Mouse (Mus musculus): ENCODE measurements around the gene Mks1. TPM values are rescaled to one million over a fixed set of nuclear protein-coding genes. Genes with fewer than 3 reads are reported as not detected.

The Mks1 gene
- 3.9 and 10.2 TPM in 2 replicates for polyA plus RNA-seq (2011; ENCODE audit: insufficient read depth, insufficient read length, low replicate concordance, missing spikeins)

DNA sequence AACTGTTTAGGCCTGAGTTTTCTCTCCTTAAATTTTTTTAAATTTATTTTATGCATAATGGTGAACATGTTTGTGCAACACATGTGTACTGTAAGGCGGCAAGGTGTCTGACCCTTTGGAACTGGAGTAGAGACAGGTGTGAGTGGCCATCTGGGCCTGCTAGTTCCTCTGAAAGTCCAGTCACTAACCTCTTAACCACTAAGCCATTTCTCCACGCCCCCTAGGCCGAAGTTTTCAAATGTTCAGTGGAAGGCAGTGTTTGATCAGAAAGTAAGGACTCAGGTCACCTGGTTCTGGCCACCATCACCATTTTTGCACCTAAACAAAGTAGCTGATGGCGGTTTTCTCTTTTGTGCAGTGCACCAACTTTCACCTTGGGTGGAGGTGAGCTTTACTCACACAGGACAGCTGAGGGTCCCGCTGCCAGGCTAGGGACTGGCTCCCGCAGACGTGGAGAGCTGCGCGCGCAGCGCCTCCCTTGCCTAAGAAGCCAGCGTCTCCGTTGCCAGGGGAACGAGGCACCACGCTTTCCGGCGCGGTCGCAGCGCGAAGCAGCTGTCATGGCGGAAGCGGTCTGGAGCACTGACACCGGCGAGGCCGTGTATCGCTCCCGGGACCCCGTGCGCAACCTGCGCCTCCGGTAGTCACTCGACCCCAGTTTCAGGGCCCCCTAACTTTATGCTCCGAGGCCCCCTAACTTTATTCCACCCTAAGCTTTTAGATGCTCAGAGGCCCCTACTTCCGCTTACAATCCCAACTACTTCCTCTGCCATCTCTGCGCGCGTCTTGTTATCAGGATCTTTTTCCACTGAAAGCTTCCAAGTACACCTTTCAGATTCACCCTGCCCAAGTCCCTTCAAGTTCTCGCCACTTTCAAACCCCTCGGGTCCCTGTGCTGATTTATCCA is at the start of gene Mks1:
TSS of gene Mks1 (plus strand) at position 526 of the 907 bp plus-strand sequence.
- Histone ChIP-seq H3K4me1 (ENCODE audit: control insufficient read depth, insufficient read depth, low read length) (peaks cover 1% of the 10 kb centered on the region), H3K27ac (ENCODE audit: control insufficient read depth, insufficient read depth, low read depth, low read length, poor library complexity) (no peak within 1 kb of the TSS), H3K4me3 (replicated peaks; ENCODE audit: control insufficient read depth, low read depth, low read length) (peak within 1 kb of the TSS; percentile 67)
- no peak for TF ChIP-seq CTCF (IDR thresholded peaks at IDR 0.05; ENCODE audit: control insufficient read depth, insufficient read depth, low read length)
- TF ChIP-seq POLR2A (IDR thresholded peaks at IDR 0.05; ENCODE audit: borderline replicate concordance, control insufficient read depth, low read depth, low read length): peak; percentile 79; the same call in 1 of the 2 replicates
- WGBS: 3% methylated on average over 40 of the region's 40 CpGs

DNA sequence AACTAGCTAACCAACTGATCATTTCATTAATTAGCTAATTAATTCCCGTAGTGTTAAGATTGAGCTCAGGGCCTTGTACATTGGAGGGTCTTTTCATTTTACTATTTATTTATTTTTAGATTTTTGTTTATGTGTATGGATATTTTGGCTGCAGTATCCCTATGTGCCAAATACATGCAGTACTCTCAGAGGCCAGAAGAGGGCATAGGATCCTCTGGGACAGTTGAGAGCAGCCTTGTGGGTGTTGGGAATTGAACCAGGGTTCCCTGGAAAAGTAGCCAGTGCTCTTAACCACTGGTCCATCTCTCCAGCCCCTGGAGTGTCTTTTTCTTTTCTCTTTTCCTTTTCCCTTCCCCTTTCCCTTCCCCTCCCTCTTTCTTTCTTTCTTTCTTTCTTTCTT is 47.6 kb upstream of the Mks1 start:
- TF ChIP-seq CTCF (IDR thresholded peaks at IDR 0.05; ENCODE audit: control insufficient read depth, insufficient read depth, low read length) (peak; percentile 35), POLR2A (IDR thresholded peaks at IDR 0.05; ENCODE audit: borderline replicate concordance, control insufficient read depth, low read depth, low read length) (no peak)
- Histone ChIP-seq H3K27ac (ENCODE audit: control insufficient read depth, insufficient read depth, low read depth, low read length, poor library complexity) (no peak overlapping the region), H3K4me1 (ENCODE audit: control insufficient read depth, insufficient read depth, low read length) (peaks cover 5% of the 10 kb centered on the region; the same call in 1 of the 2 replicates), H3K4me3 (replicated peaks; ENCODE audit: control insufficient read depth, low read depth, low read length) (no peak overlapping the region)
- WGBS: 65% methylated on average over 1 of the region's 1 CpGs

DNA sequence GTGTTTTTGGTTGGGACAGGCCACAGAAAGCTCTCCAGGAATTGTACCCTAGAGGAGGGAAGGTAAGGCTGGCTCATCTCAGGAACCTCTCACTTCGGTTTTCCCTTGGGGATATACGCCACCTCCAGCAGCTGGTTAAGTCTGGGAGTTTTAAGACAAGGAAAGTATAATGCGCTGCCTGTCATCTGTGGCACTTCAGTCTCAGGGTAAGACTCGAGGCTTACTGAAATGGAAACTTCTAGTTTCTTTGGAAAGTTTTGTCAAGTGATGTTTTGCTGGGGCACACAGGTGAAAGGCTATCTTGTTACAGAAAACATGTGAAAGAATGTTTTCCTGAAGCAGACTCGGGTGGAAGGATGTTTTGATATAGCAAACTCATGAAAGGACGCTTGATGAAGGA is 45.6 kb upstream of the Mks1 start:
- 58% methylated on average over 6 of the region's 6 CpGs for WGBS
- H3K4me1 ChIP-seq (ENCODE audit: control insufficient read depth, insufficient read depth, low read length): peaks cover 2% of the 10 kb centered on the region; the same call in 1 of the 2 replicates
- TF ChIP-seq CTCF (IDR thresholded peaks at IDR 0.05; ENCODE audit: control insufficient read depth, insufficient read depth, low read length): no peak
- no peak for TF ChIP-seq POLR2A (IDR thresholded peaks at IDR 0.05; ENCODE audit: borderline replicate concordance, control insufficient read depth, low read depth, low read length)
- no peak overlapping the region for H3K27ac ChIP-seq (ENCODE audit: control insufficient read depth, insufficient read depth, low read depth, low read length, poor library complexity)
- no peak overlapping the region for H3K4me3 ChIP-seq (replicated peaks; ENCODE audit: control insufficient read depth, low read depth, low read length)

DNA sequence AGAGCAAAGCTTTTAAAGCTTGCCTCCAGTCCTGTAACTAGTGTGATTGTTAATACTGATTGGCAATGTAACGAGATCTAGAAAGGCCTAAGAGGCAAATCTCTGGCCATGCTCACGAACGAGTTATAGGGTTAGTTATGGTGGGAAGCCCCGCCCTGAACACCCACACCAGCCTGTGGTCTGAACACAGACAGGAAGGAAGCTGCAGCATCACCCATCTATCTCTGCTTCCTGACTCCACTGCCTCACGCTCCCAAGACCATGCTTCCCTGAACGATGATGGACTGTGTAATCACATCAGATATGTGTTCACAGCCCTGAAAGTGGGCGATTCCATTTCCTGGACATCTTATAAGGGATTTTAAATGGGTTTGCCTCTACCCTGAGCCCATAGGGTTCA is 44.8 kb upstream of the Mks1 start:
- 8% methylated on average over 7 of the region's 7 CpGs for WGBS
- Histone ChIP-seq H3K27ac (ENCODE audit: control insufficient read depth, insufficient read depth, low read depth, low read length, poor library complexity) (no peak overlapping the region), H3K4me1 (ENCODE audit: control insufficient read depth, insufficient read depth, low read length) (peaks cover 2% of the 10 kb centered on the region; the same call in 1 of the 2 replicates), H3K4me3 (replicated peaks; ENCODE audit: control insufficient read depth, low read depth, low read length) (no peak overlapping the region)
- TF ChIP-seq POLR2A (IDR thresholded peaks at IDR 0.05; ENCODE audit: borderline replicate concordance, control insufficient read depth, low read depth, low read length): no peak
- no peak for TF ChIP-seq CTCF (IDR thresholded peaks at IDR 0.05; ENCODE audit: control insufficient read depth, insufficient read depth, low read length)

DNA sequence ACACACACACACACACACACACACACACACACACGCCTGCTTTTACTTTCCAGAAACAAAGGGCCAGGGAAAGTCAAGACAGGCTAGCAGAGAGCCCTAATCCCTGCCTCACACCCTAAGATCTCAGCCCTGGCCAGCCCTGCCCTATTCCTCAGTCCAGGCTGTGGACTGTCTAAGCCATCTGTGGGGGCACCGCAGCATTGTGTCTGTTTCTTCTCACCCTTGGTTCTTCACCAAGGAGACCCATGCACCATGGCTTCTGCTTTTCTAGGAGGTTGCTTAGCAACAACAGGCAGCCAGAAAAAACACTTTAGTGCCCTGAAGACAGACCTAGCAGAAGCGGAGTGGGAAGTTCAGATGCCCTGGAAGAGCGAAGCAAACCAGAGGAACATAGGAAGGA is 41.6 kb upstream of the Mks1 start:
- Histone ChIP-seq H3K27ac (ENCODE audit: control insufficient read depth, insufficient read depth, low read depth, low read length, poor library complexity) (no peak overlapping the region), H3K4me1 (ENCODE audit: control insufficient read depth, insufficient read depth, low read length) (peaks cover 2% of the 10 kb centered on the region; the same call in 1 of the 2 replicates), H3K4me3 (replicated peaks; ENCODE audit: control insufficient read depth, low read depth, low read length) (no peak overlapping the region)
- WGBS: 23% methylated on average over 4 of the region's 4 CpGs
- no peak for TF ChIP-seq CTCF (IDR thresholded peaks at IDR 0.05; ENCODE audit: control insufficient read depth, insufficient read depth, low read length)
- no peak for TF ChIP-seq POLR2A (IDR thresholded peaks at IDR 0.05; ENCODE audit: borderline replicate concordance, control insufficient read depth, low read depth, low read length)

DNA sequence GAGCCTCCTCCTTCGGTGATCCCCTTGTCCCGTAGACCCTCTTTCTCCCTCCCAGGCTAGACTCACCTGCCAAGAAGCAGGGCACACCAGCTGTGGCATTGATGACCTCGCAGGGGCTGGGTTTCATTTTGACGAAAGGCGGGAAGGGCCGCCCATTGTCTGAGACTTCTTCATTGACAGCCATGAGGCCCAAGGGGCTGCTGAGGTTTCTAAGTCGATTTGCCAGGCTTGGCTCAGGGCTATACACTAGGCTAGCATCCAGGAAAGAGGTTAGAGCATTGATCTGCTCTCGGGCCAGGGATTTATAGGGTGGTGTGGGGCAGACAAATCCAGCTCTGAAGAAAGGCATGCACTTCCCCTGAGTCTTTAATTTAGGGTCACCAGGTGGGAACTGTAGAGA is 38.2 kb upstream of the Mks1 start:
- 68% methylated on average over 8 of the region's 8 CpGs for whole genome bisulfite sequencing
- TF ChIP-seq CTCF (IDR thresholded peaks at IDR 0.05; ENCODE audit: control insufficient read depth, insufficient read depth, low read length) (no peak), POLR2A (IDR thresholded peaks at IDR 0.05; ENCODE audit: borderline replicate concordance, control insufficient read depth, low read depth, low read length) (no peak)
- Histone ChIP-seq H3K4me3 (replicated peaks; ENCODE audit: control insufficient read depth, low read depth, low read length) (no peak overlapping the region), H3K4me1 (ENCODE audit: control insufficient read depth, insufficient read depth, low read length) (no peaks in the 10 kb centered on the region), H3K27ac (ENCODE audit: control insufficient read depth, insufficient read depth, low read depth, low read length, poor library complexity) (no peak overlapping the region)

DNA sequence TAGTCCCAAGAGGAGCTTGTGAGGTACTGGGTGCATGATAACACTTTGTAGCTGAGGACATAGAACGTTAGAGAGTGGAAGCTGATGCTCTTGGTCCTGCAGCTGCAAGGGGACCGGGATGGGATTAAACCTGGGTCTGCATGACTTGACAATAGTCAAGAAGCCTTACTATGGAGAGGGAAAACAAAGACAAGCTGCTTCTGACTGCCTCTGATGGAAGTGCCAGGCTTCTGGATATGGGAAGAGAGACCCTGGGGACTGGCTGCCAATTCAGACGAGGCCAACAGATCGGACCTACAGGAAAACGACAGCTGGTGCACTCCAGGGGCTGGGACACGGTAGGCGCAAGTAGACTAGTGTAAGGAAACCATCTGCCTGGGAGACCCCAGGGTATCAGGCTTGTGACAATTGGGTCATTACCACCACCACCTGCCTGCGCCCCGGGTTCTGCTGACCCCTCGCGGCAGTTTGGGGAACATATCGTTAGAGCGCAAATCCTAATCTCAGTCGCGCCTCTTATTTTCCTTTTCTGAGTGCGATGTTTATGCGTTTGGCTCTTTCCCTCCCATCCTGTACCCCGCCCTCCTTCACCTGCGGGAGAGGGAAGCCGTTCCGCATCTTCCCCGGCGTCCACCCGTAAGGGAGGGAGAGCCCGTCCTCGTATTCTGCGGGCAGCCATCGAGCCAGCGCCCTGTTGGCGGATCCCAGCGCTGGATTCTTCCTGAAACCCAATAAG is 36.1 kb upstream of the Mks1 start:
- peak; percentile 78 for TF ChIP-seq CTCF (IDR thresholded peaks at IDR 0.05; ENCODE audit: control insufficient read depth, insufficient read depth, low read length)
- no peak for TF ChIP-seq POLR2A (IDR thresholded peaks at IDR 0.05; ENCODE audit: borderline replicate concordance, control insufficient read depth, low read depth, low read length)
- Histone ChIP-seq H3K27ac (ENCODE audit: control insufficient read depth, insufficient read depth, low read depth, low read length, poor library complexity) (no peak overlapping the region), H3K4me1 (ENCODE audit: control insufficient read depth, insufficient read depth, low read length) (no peaks in the 10 kb centered on the region), H3K4me3 (replicated peaks; ENCODE audit: control insufficient read depth, low read depth, low read length) (no peak overlapping the region)
- 5% methylated on average over 31 of the region's 31 CpGs for WGBS

DNA sequence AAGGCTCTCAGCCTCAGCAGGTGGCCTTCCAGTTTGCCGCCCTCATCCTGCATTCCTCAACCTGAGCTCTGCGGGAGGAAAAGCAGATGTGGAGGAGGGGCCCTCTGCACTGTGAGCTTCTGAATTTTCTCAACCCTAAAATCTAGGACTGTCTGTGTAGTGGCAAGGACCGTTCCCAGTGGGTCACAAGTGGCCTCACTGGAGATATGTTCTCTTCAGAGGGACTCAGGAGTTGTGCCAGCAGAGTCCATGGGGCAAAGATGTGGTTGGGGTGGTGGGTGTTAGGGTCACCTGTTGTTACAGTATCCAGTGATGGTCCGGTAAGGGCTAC is 35.6 kb upstream of the Mks1 start:
- Histone ChIP-seq H3K4me3 (replicated peaks; ENCODE audit: control insufficient read depth, low read depth, low read length) (no peak overlapping the region), H3K27ac (ENCODE audit: control insufficient read depth, insufficient read depth, low read depth, low read length, poor library complexity) (no peak overlapping the region), H3K4me1 (ENCODE audit: control insufficient read depth, insufficient read depth, low read length) (no peaks in the 10 kb centered on the region)
- WGBS: 31% methylated on average over 4 of the region's 4 CpGs
- TF ChIP-seq CTCF (IDR thresholded peaks at IDR 0.05; ENCODE audit: control insufficient read depth, insufficient read depth, low read length) (no peak), POLR2A (IDR thresholded peaks at IDR 0.05; ENCODE audit: borderline replicate concordance, control insufficient read depth, low read depth, low read length) (no peak)

Data from bone marrow, adult 2 months (tissue).